19 mouse cellular contexts compared by ENCODE assay signal in the genomic region with DNA sequence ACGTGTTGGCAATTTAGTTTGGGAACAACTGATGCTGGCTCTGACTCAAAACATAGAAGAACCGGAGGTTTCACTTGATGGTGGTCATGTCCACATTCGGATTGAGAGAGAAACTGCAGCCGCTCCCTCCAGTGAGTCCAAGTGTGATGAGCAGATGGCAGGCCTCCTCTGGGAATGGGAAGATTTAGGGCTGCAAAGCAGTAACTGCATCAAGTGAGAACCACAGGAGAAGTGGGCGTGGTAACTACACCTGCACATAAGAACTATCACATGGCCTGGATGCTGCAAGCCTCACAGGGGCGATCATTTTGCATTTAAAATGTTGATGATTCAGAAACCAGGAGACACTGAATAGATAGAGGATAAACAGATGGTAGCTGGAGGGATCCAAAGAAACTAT.
A peak's percentile ranks its signal among the peaks of the same experiment; 100 is the strongest.
DNase-seq lines count a peak whose midpoint lies in the region; ATAC-seq and TF ChIP-seq lines count a peak whose summit lies in the region.
"Had no signal": no experiment of that assay in that cellular context is flagged by ENCODE, and none has a peak within 500 bp of the region (broad histone marks: within the 10 kb centered on the region; RNA-seq: fewer than 3 reads in every experiment).

No protein-coding gene starts in this region.

- H3K4me1 ChIP-seq in embryonic facial prominence, embryonic 14.5 days (ENCODE audit: control insufficient read depth, insufficient read depth, low read length) = no peaks in the 10 kb centered on the region
- no peaks in the 10 kb centered on the region for H3K4me1 ChIP-seq in embryonic facial prominence, embryonic 10.5 days
- H3K4me1 ChIP-seq in thymus, adult 2 months (replicated peaks; ENCODE audit: control insufficient read depth, insufficient read depth, low read length) = no peaks in the 10 kb centered on the region
- H3K4me1 ChIP-seq: embryonic facial prominence, embryonic 13.5 days; forebrain, embryonic 13.5 days; forebrain, embryonic 15.5 days had no signal

- H3K4me3 ChIP-seq in embryonic facial prominence, embryonic 14.5 days (ENCODE audit: low read depth, low read length) = no peak overlapping the region
- H3K4me3 ChIP-seq in embryonic facial prominence, embryonic 10.5 days = no peak overlapping the region
- no peak overlapping the region for H3K4me3 ChIP-seq in left cerebral cortex, adult 2 months
- H3K4me3 ChIP-seq in thymus, adult 2 months (ENCODE audit: control insufficient read depth, insufficient read depth, low read length) = no peak overlapping the region
- H3K4me3 ChIP-seq: embryonic facial prominence, embryonic 13.5 days; forebrain, embryonic 13.5 days; forebrain, embryonic 15.5 days had no signal

- H3K4me2 ChIP-seq in embryonic facial prominence, embryonic 14.5 days (ENCODE audit: low read depth, low read length) = no peak overlapping the region
- H3K4me2 ChIP-seq: embryonic facial prominence, embryonic 13.5 days; forebrain, embryonic 13.5 days; forebrain, embryonic 15.5 days had no signal

- intact Hi-C loops in left cerebral cortex, adult 2 months (cut with DNase I) = no loop called here

- TF ChIP-seq POLR2A in thymus, adult 2 months (IDR thresholded peaks at IDR 0.05; ENCODE audit: control insufficient read depth, extremely low read depth, insufficient read depth, low read length, poor library complexity) = no peak

- no peaks in the 10 kb centered on the region for H3K27me3 ChIP-seq in embryonic facial prominence, embryonic 14.5 days (replicated peaks; ENCODE audit: control insufficient read depth, insufficient read depth, low read length)
- H3K27me3 ChIP-seq in embryonic facial prominence, embryonic 10.5 days (replicated peaks; ENCODE audit: low read depth, poor library complexity, severe bottlenecking) = no peaks in the 10 kb centered on the region
- no peaks in the 10 kb centered on the region for H3K27me3 ChIP-seq in thymus, adult 2 months (ENCODE audit: control insufficient read depth, insufficient read depth, low read length)
- H3K27me3 ChIP-seq: embryonic facial prominence, embryonic 13.5 days; forebrain, embryonic 13.5 days; forebrain, embryonic 15.5 days had no signal

- no peak for TF ChIP-seq CTCF in left cerebral cortex, adult 2 months (IDR thresholded peaks at IDR 0.05)
- no peak for TF ChIP-seq CTCF in thymus, adult 2 months (IDR thresholded peaks at IDR 0.05; ENCODE audit: borderline replicate concordance, control insufficient read depth, extremely low read depth, insufficient read depth, low read length, poor library complexity)

- ATAC-seq in embryonic facial prominence, embryonic 14.5 days (ENCODE audit: low read depth) = peak; percentile 63; the same call in 1 of the 2 replicates
- ATAC-seq: forebrain, embryonic 13.5 days; forebrain, embryonic 15.5 days; forebrain, postnatal 0 days had no signal

- 0 out of 2 replicates have a peak, but pooled peaks cover 4% of the 10 kb centered on the region for H3K9me3 ChIP-seq in embryonic facial prominence, embryonic 14.5 days (ENCODE audit: control insufficient read depth, low read length)
- H3K9me3 ChIP-seq in embryonic facial prominence, embryonic 10.5 days = no peaks in the 10 kb centered on the region
- H3K9me3 ChIP-seq: embryonic facial prominence, embryonic 13.5 days; forebrain, embryonic 13.5 days; forebrain, embryonic 15.5 days had no signal

- 71% methylated on average over 6 of the region's 6 CpGs for WGBS in embryonic facial prominence, embryonic 14.5 days
- WGBS in embryonic facial prominence, embryonic 10.5 days = 83% methylated on average over 6 of the region's 6 CpGs
- 91% methylated on average over 6 of the region's 6 CpGs for WGBS in thymus, adult 2 months

- DNase-seq in embryonic facial prominence, embryonic 14.5 days (ENCODE audit: low spot score) = peak; percentile 27
- no peak for DNase-seq in embryonic facial prominence, embryonic 10.5 days (ENCODE audit: low spot score)
- DNase-seq in layer of hippocampus, adult 11-12 months (ENCODE audit: low spot score) = peak; percentile 8
- no peak for DNase-seq in layer of hippocampus, adult 9-10 months (ENCODE audit: low spot score)
- peak; percentile 3 to 21 for DNase-seq in left cerebral cortex, adult 18-20 months (ENCODE audit: low spot score in 2 of 2)
- no peak for DNase-seq in left cerebral cortex, adult 2 months (ENCODE audit: extremely low spot score in 1 of 2, low spot score in 2 of 2)
- DNase-seq in brain, adult 2 months (ENCODE audit: low read depth, low spot score) = peak; percentile 54
- no peak for DNase-seq in thymus, adult 2 months
- DNase-seq: adrenal gland, adult 2 months; adrenal gland, postnatal 10 days; adrenal gland, postnatal 25 days; cerebellum, adult 18-20 months; cerebellum, adult 8-10 months; cerebellum, adult 9-11 months; cerebellum, postnatal 25 days; forebrain, postnatal 0 days had no signal

- no peaks in the 10 kb centered on the region for H3K36me3 ChIP-seq in embryonic facial prominence, embryonic 14.5 days (ENCODE audit: control insufficient read depth, insufficient read depth, low read length)
- no peaks in the 10 kb centered on the region for H3K36me3 ChIP-seq in embryonic facial prominence, embryonic 10.5 days (replicated peaks)
- H3K36me3 ChIP-seq in thymus, adult 2 months (ENCODE audit: control insufficient read depth, insufficient read depth, low read length) = no peaks in the 10 kb centered on the region
- H3K36me3 ChIP-seq: embryonic facial prominence, embryonic 13.5 days; forebrain, embryonic 15.5 days had no signal

- no peak overlapping the region for H3K9ac ChIP-seq in embryonic facial prominence, embryonic 14.5 days (ENCODE audit: low read depth, low read length)
- H3K9ac ChIP-seq: embryonic facial prominence, embryonic 13.5 days; forebrain, embryonic 13.5 days; forebrain, embryonic 15.5 days; forebrain, postnatal 0 days had no signal

- no peak overlapping the region for H3K27ac ChIP-seq in embryonic facial prominence, embryonic 14.5 days (replicated peaks; ENCODE audit: low read depth, low read length)
- no peak overlapping the region for H3K27ac ChIP-seq in embryonic facial prominence, embryonic 10.5 days (replicated peaks)
- no peak overlapping the region for H3K27ac ChIP-seq in left cerebral cortex, adult 2 months
- no peak overlapping the region for H3K27ac ChIP-seq in thymus, adult 2 months (ENCODE audit: control insufficient read depth, insufficient read depth, low read length)
- H3K27ac ChIP-seq: embryonic facial prominence, embryonic 13.5 days; forebrain, embryonic 13.5 days; forebrain, embryonic 15.5 days had no signal

Comparison
In these comparisons a context has a peak if more than half of its experiments do, and no peak if none do; other contexts are left out.
1. DNase-seq: peak in embryonic facial prominence, embryonic 14.5 days (single experiment), layer of hippocampus, adult 11-12 months (single experiment), left cerebral cortex, adult 18-20 months (2 of 2) and brain, adult 2 months (single experiment); none in embryonic facial prominence, embryonic 10.5 days (single experiment), layer of hippocampus, adult 9-10 months (single experiment), left cerebral cortex, adult 2 months (0 of 2) and thymus, adult 2 months (single experiment).